Mouse (Mus musculus) CD8-positive naive resting alpha-beta T cell, adult 2 months (primary cell): ENCODE measurements around the gene Tprgl.
A peak's percentile ranks its signal among the peaks of the same experiment; 100 is the strongest.

Source experiments
- DNase-seq, 2 experiments: peaks; one replicate each; pipeline ENCODE4 v3.0.0; 2022; ENCODE audit warnings: low read depth in 2 of 2, low spot score in 2 of 2

Gene Tprgl

DNA sequence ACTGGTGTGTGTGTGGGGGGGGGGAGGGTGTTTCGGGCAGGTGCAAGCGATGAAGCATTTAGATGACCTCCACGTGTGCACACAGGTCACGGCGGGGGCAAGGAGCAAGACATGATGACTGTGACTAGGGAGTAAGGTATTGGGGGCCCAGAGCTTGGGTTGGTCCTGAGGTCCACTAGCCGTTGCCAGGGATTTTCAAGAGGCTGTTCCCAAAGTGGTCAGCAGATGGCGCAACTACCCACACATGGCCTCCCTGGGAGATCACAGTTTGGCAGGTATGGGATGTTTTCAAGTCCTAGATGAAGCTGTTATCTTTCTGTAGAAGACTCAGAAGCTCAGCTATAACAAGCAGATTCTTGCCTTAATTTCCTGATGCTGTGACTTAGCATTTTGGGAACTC, 2.8 kb upstream of the Tprgl start:
- DNase-seq, result peak; percentile 64 to 73

- DNase-seq, result peak in 1 of 2 experiments; percentile 27
These were observed 417 bp downstream of the Tprgl start for GRCm38 (mm10) chr4:154159961-154160537.

DNA sequence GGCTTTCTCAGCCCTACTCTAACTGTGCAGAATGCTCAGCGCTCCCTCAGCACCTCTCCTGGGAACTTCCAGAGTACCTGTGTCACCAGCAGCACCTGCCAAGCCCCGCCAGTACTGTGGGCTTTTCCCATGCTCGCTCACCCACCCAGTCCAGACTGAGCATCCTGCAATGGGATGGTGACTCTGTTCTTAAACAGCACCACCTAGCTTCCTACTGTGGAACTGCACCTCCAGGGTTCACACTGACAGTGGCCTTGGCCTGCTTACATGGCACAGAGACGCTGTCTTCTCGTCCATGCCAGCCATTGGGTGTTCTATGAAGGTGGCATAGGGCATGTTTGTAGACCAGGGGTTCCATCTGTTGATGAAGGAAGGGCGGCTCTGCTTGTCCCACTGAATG, 1.5 kb downstream of the Tprgl start:
- DNase-seq, result peak; percentile 85 to 94

GRCm38 (mm10) chr4:154157970-154158662, 2.4 kb downstream of the Tprgl start:
- DNase-seq, result no peak

- no peak for DNase-seq
These were observed 4.4 kb downstream of the Tprgl start for GRCm38 (mm10) chr4:154156050-154156449.

- DNase-seq, result no peak
These were observed 6.4 kb downstream of the Tprgl start for GRCm38 (mm10) chr4:154154104-154154503.

- no peak for DNase-seq
These were observed 14.1 kb downstream of the Tprgl start for GRCm38 (mm10) chr4:154146342-154146741.

- no peak for DNase-seq
These were observed 15.8 kb downstream of the Tprgl start for GRCm38 (mm10) chr4:154144712-154145111.

DNA sequence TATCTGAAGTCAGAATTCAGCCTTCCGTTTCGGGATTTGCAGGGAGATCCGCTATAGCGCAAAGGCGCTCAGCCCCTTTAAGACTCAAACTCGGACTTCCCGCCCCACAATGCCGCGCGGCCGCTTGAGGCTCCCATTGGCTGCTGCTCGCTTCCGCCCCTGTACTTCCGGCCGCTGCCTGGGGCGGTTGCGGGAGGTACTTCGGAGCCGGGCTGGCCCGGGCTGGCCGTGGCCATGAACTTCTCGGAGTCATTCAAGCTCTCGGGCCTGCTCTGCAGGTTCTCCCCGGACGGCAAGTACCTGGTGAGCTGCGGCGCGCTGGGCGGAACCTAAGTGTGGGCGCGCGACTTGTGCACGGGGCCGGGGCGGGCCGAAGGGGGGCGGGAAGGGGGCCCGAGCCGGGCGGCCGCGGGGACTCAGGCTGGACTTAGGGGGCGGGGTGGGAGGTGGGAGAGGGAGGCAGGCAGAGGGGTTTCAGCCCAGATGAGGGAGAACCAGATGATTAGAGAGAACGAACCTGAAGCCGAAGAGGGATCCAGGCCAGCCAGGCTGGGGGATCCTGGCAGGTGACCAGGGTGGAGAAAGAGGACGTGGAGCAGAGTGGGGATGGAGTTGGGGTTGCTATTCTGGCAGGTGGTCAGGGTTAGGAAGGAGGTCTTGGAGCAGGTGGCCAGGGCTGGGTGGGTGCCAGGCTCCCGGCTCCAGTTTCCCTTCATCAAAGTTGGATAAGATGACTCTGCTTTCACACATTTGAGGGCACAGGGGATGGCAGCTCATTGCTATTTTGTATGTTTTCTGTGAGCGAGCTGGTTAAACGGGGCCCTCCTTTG, 18.0 kb downstream of the Tprgl start, which contains the start of gene Wrap73:
TSS of gene Wrap73 (plus strand) at position 162 of the 830 bp plus-strand sequence.
- peak; percentile 73 to 78 for DNase-seq

- DNase-seq, result no peak
These were observed 19.2 kb downstream of the Tprgl start for GRCm38 (mm10) chr4:154141009-154141867.

DNA sequence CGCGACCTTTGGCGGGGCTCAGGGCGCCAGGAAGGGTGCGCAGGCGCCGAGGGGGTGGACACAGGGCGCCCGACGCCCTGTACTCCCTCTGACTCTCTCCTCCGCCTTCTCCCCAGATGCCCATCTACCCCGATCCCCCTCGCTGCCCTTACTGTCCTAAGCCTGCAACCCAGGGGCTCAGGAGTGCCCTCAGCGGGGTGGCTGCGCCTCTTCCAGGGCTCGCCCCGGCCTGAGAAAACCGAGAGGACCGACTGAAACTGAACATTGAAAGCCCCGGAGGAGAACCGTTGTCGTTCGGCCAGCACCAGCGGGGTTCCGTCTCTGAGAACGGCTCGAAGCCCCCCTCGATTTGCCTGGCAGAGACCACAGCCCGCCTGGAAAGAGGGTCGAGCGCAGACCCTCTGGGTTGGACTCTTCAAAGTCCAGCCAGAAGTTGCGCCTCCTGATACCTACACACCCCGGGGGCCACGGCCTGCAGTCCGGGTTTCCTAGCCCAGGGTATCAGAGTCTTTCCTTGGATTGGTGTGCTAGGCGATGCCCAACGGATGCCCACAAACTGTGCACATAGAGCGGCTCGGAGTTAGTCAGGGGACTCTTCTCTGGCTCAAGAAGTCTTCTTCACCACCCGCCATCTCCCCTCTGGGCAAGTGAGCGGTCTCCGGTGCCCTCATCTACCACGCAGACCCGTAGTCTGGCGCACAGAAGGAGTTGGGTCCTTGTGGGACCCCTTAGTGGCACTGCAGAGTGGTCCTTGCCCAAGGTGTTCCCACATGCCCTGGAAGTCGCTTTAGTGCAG, 20.1 kb downstream of the Tprgl start:
- DNase-seq, result no peak

DNA sequence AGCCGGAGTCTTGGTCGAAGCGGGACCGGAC, 20.5 kb downstream of the Tprgl start, which contains the start of gene Trp73:
TSS of gene Trp73 (minus strand) at position 27 of the 31 bp plus-strand sequence.
- DNase-seq, result no peak

DNA sequence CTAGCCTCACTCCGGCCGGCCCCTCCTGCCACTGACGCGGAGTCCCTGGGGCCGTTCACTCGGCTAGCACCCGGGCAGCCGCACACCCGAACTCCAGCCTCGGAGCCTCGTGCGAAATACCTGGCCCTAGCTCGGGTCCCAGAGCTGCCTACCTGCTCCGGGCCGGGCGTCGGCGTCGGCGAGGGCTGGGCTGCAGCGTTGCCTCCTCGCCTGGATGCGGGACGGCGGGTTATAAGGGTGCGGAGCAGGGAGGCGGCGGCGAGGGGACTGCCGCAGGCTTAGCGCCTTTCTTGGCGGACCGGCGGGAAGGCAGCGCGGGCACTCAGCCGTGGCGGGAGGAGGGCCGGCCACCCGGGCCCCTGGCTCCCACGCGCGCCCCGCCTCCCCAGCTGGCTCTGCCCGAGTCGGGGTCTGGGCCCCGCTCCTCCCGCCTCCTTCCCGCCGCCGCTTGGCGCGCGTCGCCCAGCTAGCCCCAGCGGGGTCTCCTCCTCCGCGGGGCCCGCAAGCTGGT, 20.7 kb downstream of the Tprgl start:
- peak in 1 of 2 experiments; percentile 14 for DNase-seq

GRCm38 (mm10) chr4:154137139-154137538, 23.3 kb downstream of the Tprgl start:
- no peak for DNase-seq

GRCm38 (mm10) chr4:154134803-154135202, 25.7 kb downstream of the Tprgl start:
- DNase-seq, result no peak

DNA sequence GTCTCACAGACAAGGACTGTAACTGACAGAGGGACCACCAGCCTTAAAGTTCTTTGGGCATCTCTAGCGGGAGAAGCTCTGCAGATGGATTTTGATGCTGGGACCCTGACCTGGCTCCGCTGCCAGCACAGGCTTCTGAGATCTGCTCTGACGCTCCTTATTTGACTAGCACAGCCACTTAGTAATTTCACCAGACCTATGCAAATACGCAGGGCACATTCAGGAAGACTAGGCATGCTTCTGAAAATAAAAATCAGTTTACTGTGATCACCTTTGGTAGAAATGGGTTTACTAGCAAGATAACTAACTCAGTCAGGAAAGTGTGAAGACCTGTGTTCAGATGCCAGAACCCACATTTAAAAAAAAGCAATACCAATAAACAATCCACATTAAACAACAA, 28.6 kb downstream of the Tprgl start:
- DNase-seq, result no peak

DNA sequence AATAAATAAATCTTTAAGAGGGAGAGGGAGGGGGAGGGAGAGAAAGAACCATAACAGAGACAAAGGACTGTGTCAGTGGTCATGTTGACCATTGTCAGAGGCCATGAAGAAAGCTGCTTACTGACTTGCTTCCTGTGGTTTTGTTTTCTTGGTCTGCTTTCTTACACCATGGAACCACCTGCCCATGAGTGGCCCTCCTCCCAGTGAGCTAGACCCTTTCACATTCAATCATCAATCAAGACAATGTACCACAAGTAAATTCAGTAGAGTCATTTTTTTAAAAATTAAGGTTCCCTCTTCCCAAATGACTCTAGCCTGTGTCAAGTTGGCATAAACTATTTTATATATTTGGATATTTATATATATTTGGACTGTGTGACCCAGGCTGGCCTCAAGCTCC, 30.5 kb downstream of the Tprgl start:
- DNase-seq, result no peak

GRCm38 (mm10) chr4:154127273-154127672, 33.2 kb downstream of the Tprgl start:
- DNase-seq, result no peak

DNA sequence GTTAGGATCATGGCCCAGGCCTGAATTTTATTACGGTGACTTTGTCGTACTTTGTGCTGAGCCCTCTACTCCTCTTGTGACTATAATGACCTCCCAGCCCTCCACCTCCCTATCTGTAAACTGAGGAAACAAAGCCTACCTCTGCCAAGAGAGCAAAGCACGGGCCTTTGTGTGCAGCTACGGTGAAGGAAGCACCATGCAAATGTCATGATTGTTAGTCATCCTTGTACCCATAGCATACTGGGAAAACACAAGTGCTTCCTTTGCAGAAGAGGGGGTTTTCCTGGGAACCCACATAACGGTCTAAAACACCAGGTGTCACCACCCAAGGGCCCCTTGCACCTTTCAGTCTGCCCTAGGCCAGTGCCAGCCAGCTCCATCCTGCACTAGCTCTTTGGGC, 35.3 kb downstream of the Tprgl start:
- DNase-seq, result no peak

GRCm38 (mm10) chr4:154123553-154123952, 36.9 kb downstream of the Tprgl start:
- no peak for DNase-seq

- no peak for DNase-seq
These were observed 38.1 kb downstream of the Tprgl start for GRCm38 (mm10) chr4:154122374-154122773.
